Mouse (Mus musculus) neural tube, postnatal 0 days (tissue): ENCODE data around the gene Mpp6. TPM values are rescaled to one million over a fixed set of nuclear protein-coding genes. Genes with fewer than 3 reads are reported as not detected.

Experiments used
- polyA plus RNA-seq: library from polyadenylated mRNA; unstranded; fragments of >200 nt; fragmentation: Nextera tagmentation; extraction: Ambion mirVana; gene quantifications from 2 replicates; pipeline ENCODE4 v1.2.1, GENCODE M21; 2015

Gene Mpp6
- 81.3 and 84.4 TPM in 2 replicates for polyA plus RNA-seq

DNA sequence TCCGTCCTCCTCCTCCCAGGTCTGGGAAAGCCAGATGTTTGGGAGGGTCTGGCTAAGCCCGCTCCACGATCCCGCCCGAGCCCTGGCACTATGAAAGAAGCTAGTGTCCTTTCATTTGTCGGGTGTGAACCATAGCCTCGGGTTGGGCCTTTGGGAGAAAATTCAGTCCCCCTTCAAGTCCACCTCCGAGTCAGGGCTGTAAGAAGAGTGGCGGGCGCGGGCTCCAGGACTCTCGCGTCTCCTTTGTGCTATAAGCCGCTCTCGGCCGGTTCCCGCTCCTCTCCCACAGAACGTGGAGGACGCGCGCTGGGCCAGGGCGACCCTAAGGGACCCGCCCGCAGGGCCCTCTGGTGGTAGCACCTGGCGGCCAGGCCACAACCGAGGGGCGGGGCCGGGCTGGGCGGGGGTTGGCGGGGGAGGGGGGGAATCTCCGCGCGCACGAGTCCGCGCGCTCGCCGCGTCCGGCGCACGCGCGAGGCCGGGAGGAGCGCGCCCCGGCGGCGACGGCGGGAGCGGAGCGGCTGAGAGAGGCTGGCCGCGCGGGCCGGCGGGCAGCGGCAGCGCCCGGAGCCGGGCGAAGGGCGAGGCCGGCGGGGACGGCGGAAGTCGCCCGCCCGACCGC, at the start of gene Mpp6:
Gene Mpp6 (plus strand): TSS at position 485 of the 622 bp plus-strand sequence.

Other genes with a start within 250 kb of the Mpp6 start
- 87.1 and 88.0 TPM in 2 replicates for gene Gsdme, start 153.6 kb downstream of the Mpp6 start, polyA plus RNA-seq